Mouse (Mus musculus): Measurements from ENCODE around the gene Mex3a. TPM values are rescaled to one million over a fixed set of nuclear protein-coding genes. Genes with fewer than 3 reads are reported as not detected.

Mex3a gene
- polyA plus RNA-seq, 1 experiment: 1.5 TPM

GRCm38 (mm10) chr3:88561989-88562388, 29.8 kb downstream of the Mex3a start:
- no peak for TF ChIP-seq POLR2A (IDR thresholded peaks at IDR 0.05; ENCODE audit: extremely low read depth, insufficient read depth, low read length)
- no peak for TF ChIP-seq CTCF (IDR thresholded peaks at IDR 0.05; ENCODE audit: extremely low read depth, insufficient read depth, low read length)
- H3K27ac ChIP-seq (ENCODE audit: insufficient read depth, low read length): no peak overlapping the region

DNA sequence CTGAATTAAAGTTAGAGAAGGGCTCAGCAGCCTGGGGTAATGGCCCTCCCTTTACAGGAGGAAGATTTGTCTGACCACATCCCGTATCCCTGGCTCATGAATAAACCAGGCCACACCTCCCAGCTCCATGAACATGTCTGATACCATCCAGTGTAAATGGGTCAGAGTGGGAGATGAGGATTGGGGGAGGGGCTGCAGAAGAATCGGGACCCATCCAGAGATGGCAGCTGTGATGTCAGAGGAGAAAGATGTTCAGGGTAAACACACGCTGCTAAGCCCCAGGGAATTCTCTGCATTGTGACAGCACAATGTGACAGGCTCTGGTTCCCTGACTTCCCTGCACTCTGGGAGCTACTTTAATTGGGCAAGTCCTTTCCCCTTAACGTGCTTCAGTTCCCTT, 31.2 kb downstream of the Mex3a start:
- Histone ChIP-seq H3K4me1 (ENCODE audit: control insufficient read depth, insufficient read depth, low read length) (peaks cover 1% of the 10 kb centered on the region; the same call in 1 of the 2 replicates), H3K4me3 (ENCODE audit: insufficient read depth, low read length) (no peak overlapping the region), H3K27ac (ENCODE audit: insufficient read depth, low read length) (no peak overlapping the region)
- TF ChIP-seq POLR2A (IDR thresholded peaks at IDR 0.05; ENCODE audit: extremely low read depth, insufficient read depth, low read length) (no peak), CTCF (IDR thresholded peaks at IDR 0.05; ENCODE audit: extremely low read depth, insufficient read depth, low read length) (no peak)

More at GRCm38 (mm10) chr3:88561989-88562388, 29.8 kb downstream of the Mex3a start:
- Histone ChIP-seq H3K4me3 (ENCODE audit: insufficient read depth, low read length) (no peak overlapping the region), H3K4me1 (ENCODE audit: control insufficient read depth, insufficient read depth, low read length) (peaks cover 1% of the 10 kb centered on the region; the same call in 1 of the 2 replicates)

DNA sequence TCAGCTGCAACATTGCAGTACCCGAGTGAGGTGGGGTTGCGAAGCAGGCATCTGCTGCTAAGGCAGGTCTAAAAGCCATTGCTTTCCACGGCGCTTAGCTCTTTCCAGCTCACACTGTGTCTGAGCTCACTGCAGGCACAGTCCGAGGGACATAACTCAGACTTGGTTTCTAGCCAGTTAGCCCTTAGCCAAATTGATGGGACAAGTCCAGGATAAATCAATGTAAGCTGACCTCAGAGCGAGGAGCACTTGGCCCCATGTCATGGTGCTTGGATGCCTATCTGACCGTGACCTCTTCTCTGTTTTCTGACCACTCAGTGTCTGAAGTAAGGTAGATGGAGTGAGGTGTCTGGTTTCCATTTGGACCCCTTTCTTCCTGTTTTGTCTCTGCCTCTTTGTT, 31.8 kb downstream of the Mex3a start:
- Histone ChIP-seq H3K4me1 (ENCODE audit: control insufficient read depth, insufficient read depth, low read length) (peaks cover 1% of the 10 kb centered on the region; the same call in 1 of the 2 replicates), H3K27ac (ENCODE audit: insufficient read depth, low read length) (no peak overlapping the region), H3K4me3 (ENCODE audit: insufficient read depth, low read length) (no peak overlapping the region)
- TF ChIP-seq POLR2A (IDR thresholded peaks at IDR 0.05; ENCODE audit: extremely low read depth, insufficient read depth, low read length): no peak

DNA sequence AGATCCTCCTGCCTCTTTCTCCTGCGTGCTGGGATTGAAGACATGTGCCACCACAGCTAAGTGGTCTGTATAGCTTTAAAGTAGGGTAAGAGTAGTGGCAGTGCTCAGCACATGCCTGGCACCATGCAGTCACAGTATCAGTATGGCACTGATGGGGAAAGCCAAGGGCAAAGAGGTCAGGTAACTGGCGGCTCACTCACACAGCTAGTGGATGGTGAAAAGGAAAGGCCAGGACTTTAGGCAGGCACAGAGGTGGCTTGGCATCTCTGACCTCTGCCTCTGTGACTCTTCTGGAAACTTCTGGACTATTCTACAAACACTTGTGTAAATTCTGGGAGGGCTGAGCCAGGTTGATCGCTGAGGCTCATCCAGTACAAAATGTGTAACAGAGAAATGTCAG, 33.9 kb downstream of the Mex3a start:
- TF ChIP-seq POLR2A (IDR thresholded peaks at IDR 0.05; ENCODE audit: extremely low read depth, insufficient read depth, low read length): no peak
- H3K27ac ChIP-seq (ENCODE audit: insufficient read depth, low read length): no peak overlapping the region
- peaks cover 1% of the 10 kb centered on the region; the same call in 1 of the 2 replicates for H3K4me1 ChIP-seq (ENCODE audit: control insufficient read depth, insufficient read depth, low read length)
- no peak overlapping the region for H3K4me3 ChIP-seq (ENCODE audit: insufficient read depth, low read length)

- H3K4me3 ChIP-seq (ENCODE audit: insufficient read depth, low read length): no peak overlapping the region
- TF ChIP-seq POLR2A (IDR thresholded peaks at IDR 0.05; ENCODE audit: extremely low read depth, insufficient read depth, low read length) (no peak), CTCF (IDR thresholded peaks at IDR 0.05; ENCODE audit: extremely low read depth, insufficient read depth, low read length) (no peak)
- H3K4me1 ChIP-seq (ENCODE audit: control insufficient read depth, insufficient read depth, low read length): peaks cover 1% of the 10 kb centered on the region; the same call in 1 of the 2 replicates
- no peak overlapping the region for H3K27ac ChIP-seq (ENCODE audit: insufficient read depth, low read length)
Observed at GRCm38 (mm10) chr3:88566536-88567061, 34.4 kb downstream of the Mex3a start.

DNA sequence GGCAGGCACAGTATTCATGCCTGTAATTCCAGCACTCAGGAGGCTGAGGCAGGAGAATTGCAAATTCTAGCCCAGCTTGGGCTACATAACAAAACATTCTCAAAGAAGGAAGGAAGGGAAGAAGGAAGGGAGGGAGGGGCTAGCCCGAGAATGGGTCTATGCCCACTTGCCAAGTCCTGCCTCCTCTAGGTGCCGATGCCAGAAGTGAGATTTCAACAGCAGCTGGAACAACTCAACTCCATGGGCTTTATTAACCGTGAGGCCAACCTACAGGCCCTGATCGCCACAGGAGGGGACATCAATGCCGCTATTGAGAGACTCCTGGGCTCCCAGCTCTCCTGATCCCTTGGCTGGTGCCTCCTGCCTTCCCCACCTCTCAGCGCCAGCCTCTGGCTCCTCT, 35.7 kb downstream of the Mex3a start:
- Histone ChIP-seq H3K4me1 (ENCODE audit: control insufficient read depth, insufficient read depth, low read length) (peaks cover 1% of the 10 kb centered on the region; the same call in 1 of the 2 replicates), H3K4me3 (ENCODE audit: insufficient read depth, low read length) (no peak overlapping the region), H3K27ac (ENCODE audit: insufficient read depth, low read length) (no peak overlapping the region)
- TF ChIP-seq CTCF (IDR thresholded peaks at IDR 0.05; ENCODE audit: extremely low read depth, insufficient read depth, low read length): no peak
- TF ChIP-seq POLR2A (IDR thresholded peaks at IDR 0.05; ENCODE audit: extremely low read depth, insufficient read depth, low read length): no peak

- TF ChIP-seq CTCF (IDR thresholded peaks at IDR 0.05; ENCODE audit: extremely low read depth, insufficient read depth, low read length) (no peak), POLR2A (IDR thresholded peaks at IDR 0.05; ENCODE audit: extremely low read depth, insufficient read depth, low read length) (no peak)
- Histone ChIP-seq H3K4me3 (ENCODE audit: insufficient read depth, low read length) (no peak overlapping the region), H3K27ac (ENCODE audit: insufficient read depth, low read length) (no peak overlapping the region), H3K4me1 (ENCODE audit: control insufficient read depth, insufficient read depth, low read length) (peaks cover 1% of the 10 kb centered on the region; the same call in 1 of the 2 replicates)
Observed at GRCm38 (mm10) chr3:88568615-88569014, 36.4 kb downstream of the Mex3a start.

GRCm38 (mm10) chr3:88569093-88569492, 36.9 kb downstream of the Mex3a start:
- Histone ChIP-seq H3K4me1 (ENCODE audit: control insufficient read depth, insufficient read depth, low read length) (peaks cover 1% of the 10 kb centered on the region; the same call in 1 of the 2 replicates), H3K4me3 (ENCODE audit: insufficient read depth, low read length) (no peak overlapping the region), H3K27ac (ENCODE audit: insufficient read depth, low read length) (no peak overlapping the region)
- TF ChIP-seq CTCF (IDR thresholded peaks at IDR 0.05; ENCODE audit: extremely low read depth, insufficient read depth, low read length): no peak
- no peak for TF ChIP-seq POLR2A (IDR thresholded peaks at IDR 0.05; ENCODE audit: extremely low read depth, insufficient read depth, low read length)

GRCm38 (mm10) chr3:88569694-88570093, 37.5 kb downstream of the Mex3a start:
- no peak overlapping the region for H3K4me3 ChIP-seq (ENCODE audit: insufficient read depth, low read length)
- TF ChIP-seq CTCF (IDR thresholded peaks at IDR 0.05; ENCODE audit: extremely low read depth, insufficient read depth, low read length): no peak
- TF ChIP-seq POLR2A (IDR thresholded peaks at IDR 0.05; ENCODE audit: extremely low read depth, insufficient read depth, low read length): no peak
- peaks cover 1% of the 10 kb centered on the region; the same call in 1 of the 2 replicates for H3K4me1 ChIP-seq (ENCODE audit: control insufficient read depth, insufficient read depth, low read length)
- H3K27ac ChIP-seq (ENCODE audit: insufficient read depth, low read length): no peak overlapping the region

- TF ChIP-seq CTCF (IDR thresholded peaks at IDR 0.05; ENCODE audit: extremely low read depth, insufficient read depth, low read length) (no peak), POLR2A (IDR thresholded peaks at IDR 0.05; ENCODE audit: extremely low read depth, insufficient read depth, low read length) (no peak)
- no peak overlapping the region for H3K27ac ChIP-seq (ENCODE audit: insufficient read depth, low read length)
- peaks cover 1% of the 10 kb centered on the region; the same call in 1 of the 2 replicates for H3K4me1 ChIP-seq (ENCODE audit: control insufficient read depth, insufficient read depth, low read length)
- H3K4me3 ChIP-seq (ENCODE audit: insufficient read depth, low read length): no peak overlapping the region
Observed at GRCm38 (mm10) chr3:88570341-88570740, 38.1 kb downstream of the Mex3a start.
